Comparison of ENCODE assay signal across 7 mouse cellular contexts in the genomic region with DNA sequence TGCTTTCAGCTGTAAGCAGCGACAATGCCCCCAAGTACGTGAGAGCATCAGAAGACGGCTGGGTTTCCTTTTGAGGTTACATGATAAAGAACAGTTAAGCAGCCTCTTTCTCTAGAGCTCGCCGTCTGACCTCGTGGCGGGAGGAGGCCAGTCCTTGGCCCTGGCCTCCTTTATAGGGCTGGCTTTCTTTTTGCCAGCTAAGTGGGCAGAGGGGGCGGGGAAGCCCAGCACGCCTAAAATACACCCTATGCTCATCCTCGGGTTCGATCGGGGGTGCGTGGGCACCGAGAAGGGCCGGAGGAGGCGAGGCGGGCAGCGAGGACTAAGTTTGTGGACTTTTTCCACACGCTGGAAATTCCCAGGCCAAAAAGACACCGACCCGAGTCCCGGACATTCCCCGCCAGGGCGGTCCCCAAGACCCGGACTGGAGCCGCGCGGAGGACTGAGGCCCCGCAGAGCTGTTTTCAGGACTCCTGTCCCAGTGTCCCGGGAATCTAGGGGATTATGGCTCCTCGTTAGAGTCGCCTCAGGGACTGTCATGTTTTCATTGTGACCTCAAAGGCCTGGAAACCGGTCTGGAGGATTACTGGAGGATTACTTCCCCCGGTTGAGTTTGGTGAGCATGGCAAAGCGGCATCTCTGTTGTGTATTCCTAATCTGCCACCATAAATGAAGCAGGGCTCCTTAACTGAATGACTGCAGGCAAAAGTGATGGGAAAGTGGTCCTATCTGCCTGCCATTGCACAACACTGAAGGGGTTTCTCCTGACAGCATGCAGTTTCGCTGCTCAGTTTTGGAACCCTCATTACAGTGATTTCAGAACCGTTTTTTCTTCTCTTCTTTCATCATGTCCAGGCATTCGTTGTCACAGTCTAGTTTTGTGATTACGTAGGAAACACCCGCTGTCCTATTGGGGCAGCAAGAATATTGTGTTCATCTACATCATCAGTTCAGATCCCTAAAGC. TPM values are rescaled to one million over a fixed set of nuclear protein-coding genes. Genes with fewer than 3 reads are reported as not detected.
DNase-seq lines count a peak whose midpoint lies in the region; ATAC-seq lines count a peak whose summit lies in the region.

A gene (minus strand): TSS at position 390 of the 965 bp plus-strand sequence.

- H3K27me3 ChIP-seq in intestine, embryonic 14.5 days (replicated peaks; ENCODE audit: control insufficient read depth, insufficient read depth, low read length), result no peaks in the 10 kb centered on the region
- H3K27me3 ChIP-seq in limb, embryonic 10.5 days (ENCODE audit: low read depth, poor library complexity, severe bottlenecking), result no peaks in the 10 kb centered on the region
- no peaks in the 10 kb centered on the region for H3K27me3 ChIP-seq in midbrain, embryonic 12.5 days

- H3K27ac ChIP-seq in intestine, embryonic 14.5 days (ENCODE audit: low read depth), result peak within 1 kb of the TSS; percentile 82
- H3K27ac ChIP-seq in limb, embryonic 10.5 days, result peak within 1 kb of the TSS; percentile 98
- H3K27ac ChIP-seq in midbrain, embryonic 12.5 days (replicated peaks), result peak within 1 kb of the TSS; percentile 65

- H3K4me2 ChIP-seq in intestine, embryonic 14.5 days (ENCODE audit: low read length), result peak within 1 kb of the TSS; percentile 59
- H3K4me2 ChIP-seq in midbrain, embryonic 12.5 days (replicated peaks), result peak within 1 kb of the TSS; percentile 74

- H3K4me1 ChIP-seq in intestine, embryonic 14.5 days (replicated peaks; ENCODE audit: control insufficient read depth, insufficient read depth, low read length), result 0 out of 2 replicates have a peak, but pooled peaks cover 3% of the 10 kb centered on the region
- H3K4me1 ChIP-seq in limb, embryonic 10.5 days, result peaks cover 14% of the 10 kb centered on the region
- H3K4me1 ChIP-seq in midbrain, embryonic 12.5 days, result 0 out of 2 replicates have a peak, but pooled peaks cover 5% of the 10 kb centered on the region

- peak; percentile 88 for ATAC-seq in intestine, embryonic 14.5 days (replicated peaks; ENCODE audit: low FRiP score, low TSS enrichment, low read depth)
- ATAC-seq in midbrain, embryonic 12.5 days (ENCODE audit: low FRiP score, low read depth), result peak; percentile 97

- H3K4me3 ChIP-seq in intestine, embryonic 14.5 days (ENCODE audit: low read depth, low read length), result peak within 1 kb of the TSS; percentile 68
- peak within 1 kb of the TSS; percentile 72 for H3K4me3 ChIP-seq in limb, embryonic 10.5 days
- H3K4me3 ChIP-seq in midbrain, embryonic 12.5 days, result peak within 1 kb of the TSS; percentile 62

- H3K9me3 ChIP-seq in intestine, embryonic 14.5 days (ENCODE audit: control insufficient read depth, low read length), result no peaks in the 10 kb centered on the region
- H3K9me3 ChIP-seq in limb, embryonic 10.5 days (replicated peaks), result no peaks in the 10 kb centered on the region
- H3K9me3 ChIP-seq in midbrain, embryonic 12.5 days, result no peaks in the 10 kb centered on the region

- WGBS in intestine, embryonic 14.5 days, result 2% methylated on average over 40 of the region's 40 CpGs
- WGBS in limb, embryonic 10.5 days, result 2% methylated on average over 40 of the region's 40 CpGs
- WGBS in midbrain, embryonic 12.5 days, result under 1% methylated on average over 40 of the region's 40 CpGs

- peak; percentile 80 for DNase-seq in adrenal gland, adult 8-10 months
- DNase-seq in embryo, embryonic 10.5 days (ENCODE audit: low spot score), result peak; percentile 92
- peak; percentile 89 for DNase-seq in gastrocnemius, postnatal 25 days
- peak; percentile 92 for DNase-seq in intestine, embryonic 14.5 days (ENCODE audit: low spot score)
- DNase-seq in limb, embryonic 10.5 days (ENCODE audit: low spot score), result peak; percentile 92
- peak; percentile 67 for DNase-seq in skeletal muscle tissue, adult 2 months (ENCODE audit: low read depth, low spot score)

- peak within 1 kb of the TSS; percentile 85 for H3K9ac ChIP-seq in intestine, embryonic 14.5 days (ENCODE audit: low read length)
- peak within 1 kb of the TSS; percentile 77 for H3K9ac ChIP-seq in midbrain, embryonic 12.5 days (replicated peaks)

- peaks cover 9% of the 10 kb centered on the region; the same call in 1 of the 2 replicates for H3K36me3 ChIP-seq in intestine, embryonic 14.5 days (ENCODE audit: control insufficient read depth, insufficient read depth, low read length)
- peaks cover 18% of the 10 kb centered on the region for H3K36me3 ChIP-seq in limb, embryonic 10.5 days
- H3K36me3 ChIP-seq in midbrain, embryonic 12.5 days, result peaks cover 2% of the 10 kb centered on the region

RNA-seq across cellular contexts. Expression of the gene that starts here (rescaled TPM):
- 1 to 10 TPM; 3.4 to 8.0 (median 5.0) TPM for total RNA-seq in adrenal gland, adult 8-10 months (2022)
- 1 to 10 TPM; 1.2 to 1.3 TPM for total RNA-seq in gastrocnemius, postnatal 25 days (2021)
- 8.9 and 10.8 TPM in 2 replicates for polyA plus RNA-seq in intestine, embryonic 14.5 days (2014; fragmentation: Nextera tagmentation; extraction: Ambion mirVana)
- 2.6 and 3.0 TPM in 2 replicates for polyA plus RNA-seq in limb, embryonic 10.5 days (2016; fragmentation: Nextera tagmentation; extraction: Ambion mirVana)
- 1.5 TPM in 2 replicates for polyA plus RNA-seq in midbrain, embryonic 12.5 days (2016; fragmentation: Nextera tagmentation; extraction: Ambion mirVana)

Comparison
In these comparisons a context has a peak if more than half of its experiments do, and no peak if none do; other contexts are left out.
1. Peak in every context shown above with its lines: DNase-seq, ATAC-seq, H3K4me3 ChIP-seq and H3K27ac ChIP-seq.